Comparison of ENCODE assay signal across 8 mouse cellular contexts in genomic region chr4:141267837-141268236, GRCm38 (mm10). TPM values are rescaled to one million over a fixed set of nuclear protein-coding genes. Genes with fewer than 3 reads are reported as not detected.
DNase-seq lines count a peak whose midpoint lies in the region; ATAC-seq and TF ChIP-seq lines count a peak whose summit lies in the region.

No protein-coding gene starts in this region.

- no peaks in the 10 kb centered on the region for H3K27me3 ChIP-seq in heart, embryonic 12.5 days (replicated peaks)
- no peaks in the 10 kb centered on the region for H3K27me3 ChIP-seq in MEL (ENCODE audit: control insufficient read depth in 1 of 2, insufficient read depth in 2 of 2, low read length in 2 of 2)
- H3K27me3 ChIP-seq in embryonic facial prominence, embryonic 14.5 days (replicated peaks; ENCODE audit: control insufficient read depth, insufficient read depth, low read length) = no peaks in the 10 kb centered on the region
- no peaks in the 10 kb centered on the region for H3K27me3 ChIP-seq in neural tube, embryonic 11.5 days (ENCODE audit: control insufficient read depth, insufficient read depth, low read length)

- intact Hi-C loops in heart, postnatal 10 days (cut with DNase I) = loop anchor here (1.0 kb wide), 1 partner anchor 64 kb away; no protein-coding TSS in a partner anchor

- no peaks in the 10 kb centered on the region for H3K36me3 ChIP-seq in heart, embryonic 12.5 days
- peaks cover 0 to 2% of the 10 kb centered on the region in 2 experiments; a peak in 1 of 4 replicates for H3K36me3 ChIP-seq in MEL (ENCODE audit: control insufficient read depth in 1 of 2, insufficient read depth in 2 of 2, low read length in 2 of 2)
- no peaks in the 10 kb centered on the region for H3K36me3 ChIP-seq in embryonic facial prominence, embryonic 14.5 days (ENCODE audit: control insufficient read depth, insufficient read depth, low read length)
- H3K36me3 ChIP-seq in neural tube, embryonic 11.5 days (ENCODE audit: control insufficient read depth, insufficient read depth, low read length) = no peaks in the 10 kb centered on the region

- peak; percentile 66 to 84 for DNase-seq in heart, postnatal 10 days
- DNase-seq in 3T3-L1 (ENCODE audit: low read depth, low spot score) (peak; percentile 71), MEL (ENCODE audit: low read depth, low spot score) (peak; percentile 81)
- DNase-seq in embryonic facial prominence, embryonic 14.5 days (ENCODE audit: low spot score) = peak; percentile 36
- peak; percentile 65 to 69 for DNase-seq in layer of hippocampus, postnatal 10 days (ENCODE audit: low spot score in 2 of 2)
- DNase-seq in neural tube, embryonic 11.5 days (ENCODE audit: low spot score) = peak; percentile 71

- H3K4me3 ChIP-seq in heart, embryonic 12.5 days = no peak overlapping the region
- H3K4me3 ChIP-seq in MEL (ENCODE audit: control insufficient read depth in 1 of 2, insufficient read depth in 1 of 2, low read depth in 2 of 2, low read length in 2 of 2) = no peak overlapping the region
- no peak overlapping the region for H3K4me3 ChIP-seq in embryonic facial prominence, embryonic 14.5 days (ENCODE audit: low read depth, low read length)
- H3K4me3 ChIP-seq in neural tube, embryonic 11.5 days (ENCODE audit: low read depth, low read length) = no peak overlapping the region

- H3K4me1 ChIP-seq in heart, embryonic 12.5 days (replicated peaks) = peaks cover 6% of the 10 kb centered on the region; the same call in 1 of the 2 replicates
- H3K4me1 ChIP-seq in MEL (ENCODE audit: control insufficient read depth in 1 of 2, insufficient read depth in 2 of 2, low read length in 2 of 2) = peaks cover 0 to 13% of the 10 kb centered on the region in 2 experiments; a peak in 1 of 4 replicates
- no peaks in the 10 kb centered on the region for H3K4me1 ChIP-seq in embryonic facial prominence, embryonic 14.5 days (ENCODE audit: control insufficient read depth, insufficient read depth, low read length)
- H3K4me1 ChIP-seq in neural tube, embryonic 11.5 days (ENCODE audit: control insufficient read depth, insufficient read depth, low read length) = no peaks in the 10 kb centered on the region

- no peak overlapping the region for H3K9ac ChIP-seq in heart, embryonic 12.5 days
- H3K9ac ChIP-seq in MEL (ENCODE audit: control insufficient read depth, low read depth, low read length, poor library complexity, severe bottlenecking) = peak overlapping the region; percentile 15; the same call in 1 of the 2 replicates
- H3K9ac ChIP-seq in embryonic facial prominence, embryonic 14.5 days (ENCODE audit: low read depth, low read length) = no peak overlapping the region
- H3K9ac ChIP-seq in neural tube, embryonic 11.5 days (ENCODE audit: low read length) = no peak overlapping the region

- peak; percentile 69 to 78 (median 71) for TF ChIP-seq CTCF in MEL (IDR thresholded peaks at IDR 0.05 in 2 of 3, conservative IDR thresholded peaks at IDR 0.05 in 1 of 3; ENCODE audit: control insufficient read depth in 1 of 3, insufficient read depth in 1 of 3, low read depth in 2 of 3, low read length in 3 of 3, poor library complexity in 1 of 3, severe bottlenecking in 1 of 3)

- ATAC-seq in heart, embryonic 12.5 days (ENCODE audit: insufficient number of reproducible peaks, low FRiP score) = no peak
- no peak for ATAC-seq in embryonic facial prominence, embryonic 14.5 days (ENCODE audit: low read depth)
- no peak for ATAC-seq in neural tube, embryonic 11.5 days (ENCODE audit: insufficient read depth, low FRiP score, low TSS enrichment)
- no peak for ATAC-seq in activated CD4-positive, CD25-positive, alpha-beta regulatory T cell, adult 4 months

- WGBS in heart, embryonic 12.5 days = 34% methylated on average over 9 of the region's 9 CpGs
- WGBS in embryonic facial prominence, embryonic 14.5 days = 35% methylated on average over 9 of the region's 9 CpGs
- WGBS in neural tube, embryonic 11.5 days = 48% methylated on average over 9 of the region's 9 CpGs

- TF ChIP-seq RAD21 in MEL (IDR thresholded peaks at IDR 0.05; ENCODE audit: low read depth, low read length) = peak; percentile 19

- no peak for TF ChIP-seq POLR2A in MEL (IDR thresholded peaks at IDR 0.05; ENCODE audit: control insufficient read depth in 1 of 2, insufficient read depth in 1 of 2, low read depth in 1 of 2, low read length in 2 of 2, poor library complexity in 1 of 2)

- no peak overlapping the region for H3K27ac ChIP-seq in heart, embryonic 12.5 days (ENCODE audit: poor library complexity, severe bottlenecking)
- no peak overlapping the region for H3K27ac ChIP-seq in MEL (ENCODE audit: control insufficient read depth, low read depth, low read length)
- H3K27ac ChIP-seq in embryonic facial prominence, embryonic 14.5 days (replicated peaks; ENCODE audit: low read depth, low read length) = no peak overlapping the region
- no peak overlapping the region for H3K27ac ChIP-seq in neural tube, embryonic 11.5 days (ENCODE audit: low read depth, low read length)

- TF ChIP-seq EP300 in MEL (IDR thresholded peaks at IDR 0.05; ENCODE audit: low read depth in 1 of 2, low read length in 2 of 2) = no peak

- no peaks in the 10 kb centered on the region for H3K79me2 ChIP-seq in MEL (ENCODE audit: control insufficient read depth, insufficient read depth, low read length, poor library complexity)

- no peaks in the 10 kb centered on the region for H3K9me3 ChIP-seq in heart, embryonic 12.5 days (replicated peaks)
- H3K9me3 ChIP-seq in MEL (replicated peaks; ENCODE audit: insufficient read depth, low read length) = no peaks in the 10 kb centered on the region
- no peaks in the 10 kb centered on the region for H3K9me3 ChIP-seq in embryonic facial prominence, embryonic 14.5 days (ENCODE audit: control insufficient read depth, low read length)
- no peaks in the 10 kb centered on the region for H3K9me3 ChIP-seq in neural tube, embryonic 11.5 days (ENCODE audit: control insufficient read depth, low read length)

- no peak overlapping the region for H3K4me2 ChIP-seq in heart, embryonic 12.5 days
- H3K4me2 ChIP-seq in embryonic facial prominence, embryonic 14.5 days (ENCODE audit: low read depth, low read length) = no peak overlapping the region
- no peak overlapping the region for H3K4me2 ChIP-seq in neural tube, embryonic 11.5 days (ENCODE audit: low read depth)

TF ChIP-seq in MEL, 35 proteins besides CTCF, POLR2A, EP300 and RAD21 (continues in another document):
- TF ChIP-seq USF2 (IDR thresholded peaks at IDR 0.05; ENCODE audit: borderline replicate concordance in 1 of 2, insufficient read depth in 1 of 2, low read depth in 1 of 2, low read length in 2 of 2) (no peak), ZMIZ1 (IDR thresholded peaks at IDR 0.05; ENCODE audit: low read depth, low read length) (no peak), GABPA (IDR thresholded peaks at IDR 0.05; ENCODE audit: low read depth, low read length) (no peak), ZC3H11A (IDR thresholded peaks at IDR 0.05; ENCODE audit: low read depth, low read length) (peak; percentile 46), HCFC1 (IDR thresholded peaks at IDR 0.05; ENCODE audit: low read depth, low read length) (no peak), POLR2AphosphoS2 (IDR thresholded peaks at IDR 0.05; ENCODE audit: low read length) (no peak), ELF1 (IDR thresholded peaks at IDR 0.05; ENCODE audit: low read depth, low read length) (no peak), NELFE (IDR thresholded peaks at IDR 0.05; ENCODE audit: low read depth, low read length) (no peak), ZNF384 (IDR thresholded peaks at IDR 0.05; ENCODE audit: low read depth, low read length) (no peak), POLR2AphosphoS5 (IDR thresholded peaks at IDR 0.05; ENCODE audit: borderline replicate concordance, low read depth, low read length) (no peak), MAZ (IDR thresholded peaks at IDR 0.05; ENCODE audit: low read depth, low read length) (no peak), RCOR1 (IDR thresholded peaks at IDR 0.05; ENCODE audit: low read depth, low read length) (no peak)

RNA-seq across cellular contexts. Expression of gene Arhgef19, which starts 28.5 kb away (rescaled TPM):
- total RNA-seq in heart, postnatal 10 days (2021) = 10 to 100 TPM; 11.6 to 14.7 TPM
- polyA plus RNA-seq in heart, embryonic 12.5 days (2016; fragmentation: Nextera tagmentation; extraction: Ambion mirVana) = 2.6 and 3.1 TPM in 2 replicates
- total RNA-seq in MEL (2012; rRNA removed) = 0.03 TPM in 1 of 2 replicates, not detected in the other
- under 1 TPM in 1 of 2 experiments, not detected in 1; 0.78 TPM for polyA plus RNA-seq in MEL (2012; ENCODE audit: insufficient read depth in 1 of 2, insufficient read length in 2 of 2, low read depth in 1 of 2, low replicate concordance in 2 of 2, missing spikeins in 1 of 2)
- 17.4 and 17.7 TPM in 2 replicates for polyA plus RNA-seq in embryonic facial prominence, embryonic 14.5 days (2014; fragmentation: Nextera tagmentation; extraction: Ambion mirVana)
- total RNA-seq in layer of hippocampus, postnatal 10 days (2021) = 1 to 10 TPM; 5.8 to 6.7 TPM
- polyA plus RNA-seq in neural tube, embryonic 11.5 days (2014; fragmentation: Nextera tagmentation; extraction: Ambion mirVana) = 1.2 and 2.3 TPM in 2 replicates
- not detected for polyA plus RNA-seq in activated CD4-positive, CD25-positive, alpha-beta regulatory T cell, adult 4 months (2017; shearing (Covaris generic))

RNA-seq across cellular contexts. Expression of gene Epha2, which starts 33.2 kb away (rescaled TPM):
- total RNA-seq in heart, postnatal 10 days (2021) = 1 to 10 TPM; 8.1 TPM
- polyA plus RNA-seq in heart, embryonic 12.5 days (2016; fragmentation: Nextera tagmentation; extraction: Ambion mirVana) = 5.3 and 6.1 TPM in 2 replicates
- 2.3 and 2.5 TPM in 2 replicates for total RNA-seq in MEL (2012; rRNA removed)
- polyA plus RNA-seq in MEL (2012; ENCODE audit: insufficient read depth in 1 of 2, insufficient read length in 2 of 2, low read depth in 1 of 2, low replicate concordance in 2 of 2, missing spikeins in 1 of 2) = 1 to 10 TPM in 1 of 2 experiments, not detected in 1; 5.9 TPM
- 2.1 and 4.2 TPM in 2 replicates for polyA plus RNA-seq in embryonic facial prominence, embryonic 14.5 days (2014; fragmentation: Nextera tagmentation; extraction: Ambion mirVana)
- total RNA-seq in layer of hippocampus, postnatal 10 days (2021) = 1 to 10 TPM; 2.5 to 2.7 TPM
- polyA plus RNA-seq in neural tube, embryonic 11.5 days (2014; fragmentation: Nextera tagmentation; extraction: Ambion mirVana) = 1.6 and 2.5 TPM in 2 replicates
- not detected for polyA plus RNA-seq in activated CD4-positive, CD25-positive, alpha-beta regulatory T cell, adult 4 months (2017; shearing (Covaris generic))

RNA-seq across cellular contexts. Expression of gene Rsg1, which starts 54.1 kb away (rescaled TPM):
- total RNA-seq in heart, postnatal 10 days (2021) = 1 to 10 TPM; 1.0 to 1.2 TPM
- polyA plus RNA-seq in heart, embryonic 12.5 days (2016; fragmentation: Nextera tagmentation; extraction: Ambion mirVana) = 2.0 and 2.3 TPM in 2 replicates
- total RNA-seq in MEL (2012; rRNA removed) = 3.7 and 5.8 TPM in 2 replicates
- 1 to 10 TPM in 1 of 2 experiments, not detected in 1; 4.8 TPM for polyA plus RNA-seq in MEL (2012; ENCODE audit: insufficient read depth in 1 of 2, insufficient read length in 2 of 2, low read depth in 1 of 2, low replicate concordance in 2 of 2, missing spikeins in 1 of 2)
- polyA plus RNA-seq in embryonic facial prominence, embryonic 14.5 days (2014; fragmentation: Nextera tagmentation; extraction: Ambion mirVana) = 5.1 and 5.2 TPM in 2 replicates
- 1 to 10 TPM; 2.0 to 3.9 TPM for total RNA-seq in layer of hippocampus, postnatal 10 days (2021)
- 5.4 and 6.5 TPM in 2 replicates for polyA plus RNA-seq in neural tube, embryonic 11.5 days (2014; fragmentation: Nextera tagmentation; extraction: Ambion mirVana)
- 1 to 10 TPM; 1.5 to 3.2 TPM for polyA plus RNA-seq in activated CD4-positive, CD25-positive, alpha-beta regulatory T cell, adult 4 months (2017; shearing (Covaris generic))
